Mouse (Mus musculus): ENCODE measurements around the gene Amotl2. TPM values are rescaled to one million over a fixed set of nuclear protein-coding genes. Genes with fewer than 3 reads are reported as not detected.

Amotl2 gene
- polyA plus RNA-seq, 1 experiment from 2014 or later, result 54.8 TPM

DNA sequence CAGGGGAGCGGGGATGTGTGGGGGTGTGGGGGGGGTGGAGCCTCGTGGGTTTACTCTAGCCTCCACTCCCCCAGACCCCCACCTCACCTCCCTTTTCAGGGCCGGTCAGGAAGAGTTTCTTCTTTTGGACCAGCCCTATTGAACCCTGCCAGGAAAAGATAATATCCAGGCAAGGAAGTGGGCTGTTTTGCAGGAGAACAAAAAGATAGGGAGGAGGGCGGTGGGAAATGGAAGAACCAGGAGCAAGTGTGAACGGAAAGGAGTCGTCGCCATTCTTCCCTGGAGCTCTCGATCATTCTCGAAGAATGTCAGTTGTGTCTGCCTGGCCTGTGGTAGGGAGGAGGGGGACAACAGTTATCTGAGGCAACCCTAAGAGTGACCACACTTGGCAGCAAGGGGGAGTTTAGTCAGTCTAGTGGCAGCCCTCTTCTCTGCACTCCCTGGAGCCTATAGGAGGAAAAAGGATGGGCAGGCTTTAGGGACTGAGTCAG, 5.6 kb downstream of the Amotl2 start:
- Histone ChIP-seq H3K27me3 (ENCODE audit: insufficient read depth, poor library complexity, severe bottlenecking) (no peaks in the 10 kb centered on the region), H3K9me3 (no peaks in the 10 kb centered on the region), H3K4me1 (peaks cover 81% of the 10 kb centered on the region), H3K4me3 (peak overlapping the region; percentile 96), H3K36me3 (peaks cover 67% of the 10 kb centered on the region), H3K27ac (peak overlapping the region; percentile 100)
- WGBS, result 11% methylated on average over 9 of the region's 9 CpGs
- no peak for DNase-seq (ENCODE audit: low spot score)

DNA sequence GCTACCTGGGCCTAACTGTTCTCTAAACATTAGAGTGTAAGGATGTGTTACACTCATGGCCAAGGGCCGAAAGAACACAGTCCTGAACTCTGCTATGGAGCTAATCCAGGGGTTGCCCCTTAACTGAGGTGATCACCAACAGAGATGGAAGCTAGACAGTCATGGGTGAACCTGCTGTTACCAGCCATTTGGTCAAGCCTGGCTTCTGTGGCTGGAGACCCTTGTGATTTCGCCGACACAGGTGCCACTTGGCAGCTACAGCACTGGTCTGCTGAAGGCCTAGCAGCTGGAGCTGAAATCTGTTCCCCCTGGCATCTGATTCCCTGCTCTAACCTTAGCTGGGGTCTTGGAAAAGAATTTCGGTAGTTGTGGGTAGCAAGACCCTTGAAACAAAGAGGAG, 6.3 kb downstream of the Amotl2 start:
- peaks cover 84% of the 10 kb centered on the region for H3K4me1 ChIP-seq
- H3K9me3 ChIP-seq, result no peaks in the 10 kb centered on the region
- H3K27ac ChIP-seq, result peak overlapping the region; percentile 100
- H3K36me3 ChIP-seq, result peaks cover 74% of the 10 kb centered on the region
- no peak overlapping the region for H3K4me3 ChIP-seq
- DNase-seq (ENCODE audit: low spot score), result no peak
- WGBS, result 80% methylated on average over 4 of the region's 4 CpGs
- no peaks in the 10 kb centered on the region for H3K27me3 ChIP-seq (ENCODE audit: insufficient read depth, poor library complexity, severe bottlenecking)

DNA sequence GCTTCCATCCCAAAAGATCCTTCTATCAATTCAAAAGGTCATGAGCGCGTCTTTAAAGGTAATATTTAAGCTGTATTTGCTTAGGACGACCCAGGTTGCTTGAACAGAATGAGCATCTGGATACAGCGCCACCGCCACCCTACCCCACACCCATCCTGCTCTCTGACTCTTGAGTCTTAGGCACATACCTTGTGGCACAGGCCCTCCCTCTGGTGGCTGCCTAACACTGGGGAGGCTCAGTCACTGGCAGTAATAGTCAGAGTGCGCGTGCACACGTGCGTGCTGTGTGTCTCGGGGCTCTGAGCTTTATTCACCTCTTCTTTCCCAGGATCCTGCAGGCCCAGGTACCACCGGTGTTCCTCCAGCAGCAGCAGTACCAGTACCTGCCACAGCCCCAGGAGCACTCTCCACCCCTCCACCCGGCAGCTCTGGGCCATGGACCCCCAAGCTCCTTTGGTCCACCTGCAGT, 6.8 kb downstream of the Amotl2 start:
- peaks cover 89% of the 10 kb centered on the region for H3K4me1 ChIP-seq
- no peak overlapping the region for H3K4me3 ChIP-seq
- peak overlapping the region; percentile 100 for H3K27ac ChIP-seq
- H3K27me3 ChIP-seq (ENCODE audit: insufficient read depth, poor library complexity, severe bottlenecking), result no peaks in the 10 kb centered on the region
- no peaks in the 10 kb centered on the region for H3K9me3 ChIP-seq
- H3K36me3 ChIP-seq, result peaks cover 79% of the 10 kb centered on the region
- 78% methylated on average over 12 of the region's 12 CpGs for WGBS
- DNase-seq (ENCODE audit: low spot score), result no peak

DNA sequence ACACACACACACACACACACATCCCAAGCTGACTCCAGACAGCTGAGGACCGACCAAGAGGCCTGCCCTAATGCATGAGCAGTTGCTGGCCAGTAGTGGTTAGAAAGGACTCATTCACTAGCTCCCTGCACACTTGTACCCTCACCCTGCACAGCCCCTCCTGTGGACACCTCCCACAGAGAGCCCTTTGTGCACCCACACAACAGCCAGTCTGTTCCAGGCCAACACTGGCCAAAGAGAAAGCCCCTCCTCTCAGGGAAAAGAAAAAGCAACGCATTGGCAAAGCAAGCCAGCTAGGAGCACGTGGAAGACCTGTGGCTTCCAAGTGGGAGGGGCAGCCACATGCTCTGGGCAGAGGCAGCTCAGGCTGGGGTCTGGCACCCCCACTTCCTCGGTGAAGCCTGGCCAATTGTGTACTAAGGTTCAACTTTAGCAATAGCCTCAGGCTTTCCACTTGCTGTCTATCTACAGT, 7.6 kb downstream of the Amotl2 start:
- no peaks in the 10 kb centered on the region for H3K27me3 ChIP-seq (ENCODE audit: insufficient read depth, poor library complexity, severe bottlenecking)
- H3K27ac ChIP-seq, result peak overlapping the region; percentile 80
- H3K36me3 ChIP-seq, result peaks cover 86% of the 10 kb centered on the region
- no peak overlapping the region for H3K4me3 ChIP-seq
- peaks cover 92% of the 10 kb centered on the region for H3K4me1 ChIP-seq
- H3K9me3 ChIP-seq, result no peaks in the 10 kb centered on the region
- DNase-seq (ENCODE audit: low spot score), result no peak
- WGBS, result 35% methylated on average over 4 of the region's 4 CpGs

DNA sequence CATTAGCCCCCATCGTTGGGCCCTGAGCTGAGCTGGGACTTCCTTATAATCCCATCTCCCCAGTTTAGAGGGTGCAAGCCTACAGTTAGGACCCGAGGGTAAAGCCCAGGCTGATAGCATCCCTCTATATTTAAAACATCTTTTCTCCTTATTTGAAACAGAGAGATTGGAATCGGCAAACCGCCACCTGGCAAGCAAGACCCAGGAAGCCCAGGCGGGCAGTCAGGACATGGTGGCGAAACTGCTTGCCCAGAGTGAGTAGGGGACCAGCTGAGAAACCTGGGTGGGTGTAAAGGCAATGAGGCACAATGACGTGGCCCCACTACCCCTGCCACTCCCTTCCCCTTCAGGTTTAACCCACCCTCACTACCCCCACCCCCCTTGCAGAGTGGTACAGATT, 8.5 kb downstream of the Amotl2 start:
- Histone ChIP-seq H3K27me3 (ENCODE audit: insufficient read depth, poor library complexity, severe bottlenecking) (no peaks in the 10 kb centered on the region), H3K36me3 (peaks cover 94% of the 10 kb centered on the region), H3K4me1 (peaks cover 90% of the 10 kb centered on the region), H3K9me3 (no peaks in the 10 kb centered on the region), H3K27ac (peak overlapping the region; percentile 80), H3K4me3 (no peak overlapping the region)
- DNase-seq (ENCODE audit: low spot score), result no peak
- 76% methylated on average over 7 of the region's 7 CpGs for WGBS

GRCm38 (mm10) chr9:102725958-102726654, 9.6 kb downstream of the Amotl2 start:
- 1% methylated on average over 22 of the region's 22 CpGs for WGBS
- Histone ChIP-seq H3K27ac (peak overlapping the region; percentile 80), H3K4me3 (peak overlapping the region; percentile 41; the same call in 1 of the 2 replicates), H3K4me1 (peaks cover 86% of the 10 kb centered on the region), H3K27me3 (ENCODE audit: insufficient read depth, poor library complexity, severe bottlenecking) (no peaks in the 10 kb centered on the region), H3K9me3 (no peaks in the 10 kb centered on the region), H3K36me3 (peaks cover 94% of the 10 kb centered on the region)
- DNase-seq (ENCODE audit: low spot score), result peak; percentile 96

DNA sequence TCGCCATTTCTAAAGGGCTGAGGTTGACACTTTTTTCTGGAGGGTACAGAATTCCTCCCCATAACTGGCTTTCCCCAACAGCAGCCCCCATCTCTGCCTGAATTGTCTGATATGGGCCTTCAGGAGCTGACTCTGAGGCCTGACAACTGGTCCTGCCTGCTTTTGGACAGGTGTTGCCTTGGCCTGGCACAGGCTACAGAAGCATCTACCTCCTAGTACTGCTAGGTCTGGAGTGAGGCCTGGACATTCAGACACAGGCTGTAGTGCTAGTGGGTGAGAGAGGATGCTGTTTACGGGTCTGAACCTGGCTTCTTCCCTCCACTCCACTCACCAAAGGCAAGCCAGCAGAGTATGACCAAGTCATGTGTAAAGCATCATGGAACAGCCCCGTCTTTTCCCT, 10.3 kb downstream of the Amotl2 start:
- H3K27ac ChIP-seq, result peak overlapping the region; percentile 80
- no peaks in the 10 kb centered on the region for H3K27me3 ChIP-seq (ENCODE audit: insufficient read depth, poor library complexity, severe bottlenecking)
- 0 out of 2 replicates have a peak overlapping the region, but pooled peaks have one; percentile 41 for H3K4me3 ChIP-seq
- DNase-seq (ENCODE audit: low spot score), result no peak
- peaks cover 86% of the 10 kb centered on the region for H3K4me1 ChIP-seq
- peaks cover 94% of the 10 kb centered on the region for H3K36me3 ChIP-seq
- no peaks in the 10 kb centered on the region for H3K9me3 ChIP-seq
- WGBS, result 47% methylated on average over 3 of the region's 3 CpGs

- H3K4me3 ChIP-seq, result no peak overlapping the region
- WGBS, result 76% methylated on average over 25 of the region's 25 CpGs
- no peaks in the 10 kb centered on the region for H3K9me3 ChIP-seq
- H3K27ac ChIP-seq, result peak overlapping the region; percentile 80
- DNase-seq (ENCODE audit: low spot score), result no peak
- H3K36me3 ChIP-seq, result peaks cover 94% of the 10 kb centered on the region
- H3K4me1 ChIP-seq, result peaks cover 84% of the 10 kb centered on the region
- H3K27me3 ChIP-seq (ENCODE audit: insufficient read depth, poor library complexity, severe bottlenecking), result no peaks in the 10 kb centered on the region
Measured at GRCm38 (mm10) chr9:102727662-102728468, 11.4 kb downstream of the Amotl2 start.

GRCm38 (mm10) chr9:102728469-102728747, 11.9 kb downstream of the Amotl2 start:
- Histone ChIP-seq H3K27me3 (ENCODE audit: insufficient read depth, poor library complexity, severe bottlenecking) (no peaks in the 10 kb centered on the region), H3K27ac (peak overlapping the region; percentile 80), H3K9me3 (no peaks in the 10 kb centered on the region), H3K4me1 (peaks cover 79% of the 10 kb centered on the region), H3K36me3 (peaks cover 94% of the 10 kb centered on the region), H3K4me3 (no peak overlapping the region)
- DNase-seq (ENCODE audit: low spot score), result no peak
- WGBS, result 93% methylated on average over 9 of the region's 9 CpGs

DNA sequence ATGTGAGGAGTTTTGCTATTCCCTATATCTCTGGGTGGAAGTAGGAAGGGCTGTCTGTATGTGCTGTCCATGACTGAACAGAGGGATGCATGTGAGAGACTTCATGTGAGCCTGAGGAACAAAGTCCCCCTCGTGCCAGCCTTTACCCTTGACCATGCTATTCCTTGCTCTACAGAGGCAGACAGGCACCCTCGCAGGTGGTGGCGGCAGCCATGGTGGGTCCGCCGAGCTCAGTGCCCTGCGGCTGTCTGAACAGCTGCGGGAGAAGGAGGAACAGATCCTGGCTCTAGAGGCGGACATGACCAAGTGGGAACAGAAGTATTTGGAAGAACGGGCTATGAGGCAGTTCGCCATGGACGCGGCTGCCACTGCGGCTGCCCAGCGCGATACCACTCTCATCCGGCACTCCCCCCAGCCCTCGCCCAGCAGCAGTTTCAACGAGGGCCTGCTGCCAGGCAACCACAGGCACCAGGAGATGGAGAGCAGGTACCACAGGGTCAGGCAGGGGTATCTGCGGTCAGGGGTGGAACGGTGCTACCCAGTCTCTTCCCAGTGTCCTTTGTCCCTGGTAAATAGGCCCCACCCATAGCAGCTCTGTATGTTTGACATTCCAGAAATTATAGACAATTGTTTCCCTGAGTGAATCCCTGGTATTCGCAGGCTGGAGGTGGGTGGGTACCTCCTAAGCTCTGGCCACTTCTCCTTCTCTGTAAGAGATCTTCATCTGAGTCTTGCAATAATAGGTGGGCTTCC, 12.8 kb downstream of the Amotl2 start:
- H3K27me3 ChIP-seq (ENCODE audit: insufficient read depth, poor library complexity, severe bottlenecking), result no peaks in the 10 kb centered on the region
- no peaks in the 10 kb centered on the region for H3K9me3 ChIP-seq
- H3K27ac ChIP-seq, result no peak overlapping the region
- peaks cover 91% of the 10 kb centered on the region for H3K36me3 ChIP-seq
- H3K4me1 ChIP-seq, result peaks cover 72% of the 10 kb centered on the region
- DNase-seq (ENCODE audit: low spot score), result no peak
- WGBS, result 91% methylated on average over 21 of the region's 21 CpGs
- H3K4me3 ChIP-seq, result no peak overlapping the region

DNA sequence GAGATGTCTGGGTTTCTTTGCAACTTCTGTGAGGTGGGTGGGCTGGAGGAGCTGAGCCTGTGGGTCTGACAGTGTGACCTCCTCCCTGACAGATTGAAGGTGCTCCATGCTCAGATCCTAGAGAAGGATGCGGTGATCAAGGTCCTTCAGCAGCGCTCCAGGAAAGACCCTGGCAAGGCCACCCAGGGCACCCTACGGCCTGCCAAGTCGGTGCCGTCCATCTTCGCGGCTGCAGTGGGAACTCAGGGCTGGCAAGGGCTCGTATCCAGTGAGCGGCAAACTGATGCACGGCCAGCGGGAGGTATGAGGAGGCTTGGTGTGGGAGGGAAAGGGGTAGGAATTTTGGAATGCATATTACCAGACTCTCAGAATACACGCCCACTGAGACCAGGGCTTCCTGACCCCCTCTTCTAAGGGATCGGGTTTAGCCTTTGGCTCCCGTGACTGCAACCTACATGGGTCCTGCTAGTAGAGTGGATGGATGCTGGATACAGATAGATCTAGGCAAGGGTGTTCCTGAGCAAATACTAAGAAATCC, 13.5 kb downstream of the Amotl2 start:
- no peak for DNase-seq (ENCODE audit: low spot score)
- Histone ChIP-seq H3K9me3 (no peaks in the 10 kb centered on the region), H3K27me3 (ENCODE audit: insufficient read depth, poor library complexity, severe bottlenecking) (no peaks in the 10 kb centered on the region), H3K36me3 (peaks cover 84% of the 10 kb centered on the region), H3K4me3 (no peak overlapping the region), H3K4me1 (peaks cover 66% of the 10 kb centered on the region), H3K27ac (no peak overlapping the region)
- WGBS, result 92% methylated on average over 14 of the region's 14 CpGs

DNA sequence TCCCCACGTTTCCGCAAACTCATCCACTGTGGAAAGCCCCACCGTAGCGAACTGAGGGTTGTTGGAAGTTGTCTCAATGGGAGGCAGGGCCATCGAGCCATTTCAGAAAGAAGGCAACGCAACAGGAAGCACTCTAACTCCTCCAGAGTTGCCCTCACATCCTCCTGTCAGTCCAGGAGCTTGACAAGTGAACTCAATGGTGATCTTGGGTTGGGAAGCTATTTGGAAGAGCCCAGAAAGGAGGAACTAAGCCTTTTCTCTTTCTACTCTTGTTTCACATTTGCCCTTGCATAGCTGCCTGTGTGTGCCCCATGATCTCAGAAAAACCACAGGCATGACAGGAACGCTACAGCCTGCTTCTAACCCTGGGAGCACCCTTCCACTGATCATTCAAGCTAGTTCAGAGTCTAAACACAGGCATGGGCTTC, 14.6 kb downstream of the Amotl2 start:
- Histone ChIP-seq H3K27me3 (ENCODE audit: insufficient read depth, poor library complexity, severe bottlenecking) (no peaks in the 10 kb centered on the region), H3K36me3 (peaks cover 74% of the 10 kb centered on the region), H3K27ac (no peak overlapping the region), H3K4me3 (no peak overlapping the region), H3K4me1 (peaks cover 59% of the 10 kb centered on the region), H3K9me3 (no peaks in the 10 kb centered on the region)
- 76% methylated on average over 7 of the region's 7 CpGs for WGBS
- no peak for DNase-seq (ENCODE audit: low spot score)
